In genomic region chr8:46758676-46759075, GRCm38 (mm10) we compare ENCODE assay signal across 28 mouse cellular contexts. TPM values are rescaled to one million over a fixed set of nuclear protein-coding genes. Genes with fewer than 3 reads are reported as not detected.
A peak's percentile ranks its signal among the peaks of the same experiment; 100 is the strongest.
DNase-seq lines count a peak whose midpoint lies in the region; ATAC-seq and TF ChIP-seq lines count a peak whose summit lies in the region.
"Had no signal": no experiment of that assay in that cellular context is flagged by ENCODE, and none has a peak within 500 bp of the region (broad histone marks: within the 10 kb centered on the region; RNA-seq: fewer than 3 reads in every experiment).

No protein-coding gene starts in this region.

- H3K27me3 ChIP-seq in G1E (ENCODE audit: insufficient read depth, low read length) (no peaks in the 10 kb centered on the region), MEL (ENCODE audit: control insufficient read depth in 1 of 2, insufficient read depth in 2 of 2, low read length in 2 of 2) (no peaks in the 10 kb centered on the region)
- H3K27me3 ChIP-seq in intestine, embryonic 16.5 days (replicated peaks; ENCODE audit: control insufficient read depth, insufficient read depth, low read length), result no peaks in the 10 kb centered on the region
- H3K27me3 ChIP-seq in liver, embryonic 14.5 days (ENCODE audit: control insufficient read depth, insufficient read depth, low read length), result no peaks in the 10 kb centered on the region
- H3K27me3 ChIP-seq: embryonic facial prominence, embryonic 15.5 days; heart, embryonic 15.5 days; Patski had no signal

- no peak for DNase-seq in G1E (ENCODE audit: low spot score)
- DNase-seq in MEL (ENCODE audit: low read depth, low spot score), result peak; percentile 43
- peak in 2 of 3 experiments; percentile 50 to 71 for DNase-seq in liver, embryonic 14.5 days (ENCODE audit: low read depth in 3 of 3, low spot score in 3 of 3)
- DNase-seq in cerebellum, adult 11 months, result no peak
- DNase-seq in heart, postnatal 36 days, result no peak
- DNase-seq in frontal cortex, postnatal 25 days (ENCODE audit: low spot score in 2 of 2), result no peak
- no peak for DNase-seq in yolk sac, embryonic 10.5 days (ENCODE audit: low spot score)
- DNase-seq: adrenal gland, postnatal 10 days; cerebellum, adult 11-12 months; cerebellum, postnatal 36 days; gastrocnemius, postnatal 14 days; kidney, postnatal 36 days; layer of hippocampus, adult 9-11 months; left cerebral cortex, postnatal 4 days; lung, adult 18-20 months; midbrain, embryonic 14.5 days; right cerebral cortex, postnatal 25 days; thymus, postnatal 4 days had no signal

- 57% methylated on average over 2 of the region's 2 CpGs for WGBS in intestine, embryonic 16.5 days
- WGBS in liver, embryonic 14.5 days (ENCODE audit: insufficient replicate concordance), result 20% methylated on average over 2 of the region's 2 CpGs

- no peak overlapping the region; the same call in 1 of the 2 replicates for H3K4me3 ChIP-seq in G1E (ENCODE audit: low read depth, low read length)
- H3K4me3 ChIP-seq in MEL (ENCODE audit: control insufficient read depth in 1 of 2, insufficient read depth in 1 of 2, low read depth in 2 of 2, low read length in 2 of 2), result no peak overlapping the region
- no peak overlapping the region for H3K4me3 ChIP-seq in intestine, embryonic 16.5 days (ENCODE audit: low read length)
- H3K4me3 ChIP-seq in liver, embryonic 14.5 days (ENCODE audit: insufficient read depth in 1 of 2, low read depth in 2 of 2, low read length in 2 of 2), result no peak overlapping the region
- H3K4me3 ChIP-seq: embryonic facial prominence, embryonic 15.5 days; heart, embryonic 15.5 days; hindbrain, embryonic 10.5 days; left cerebral cortex, adult 2 months; myocyte had no signal

- intact Hi-C loops in heart, postnatal 36 days (cut with DNase I), result no loop called here

- TF ChIP-seq CTCF in G1E (IDR thresholded peaks at IDR 0.05; ENCODE audit: low read depth, low read length) (no peak), MEL (IDR thresholded peaks at IDR 0.05 in 2 of 3, conservative IDR thresholded peaks at IDR 0.05 in 1 of 3; ENCODE audit: control insufficient read depth in 1 of 3, insufficient read depth in 1 of 3, low read depth in 2 of 3, low read length in 3 of 3, poor library complexity in 1 of 3, severe bottlenecking in 1 of 3) (no peak)
- no peak for TF ChIP-seq CTCF in liver, embryonic 14.5 days (IDR thresholded peaks at IDR 0.05; ENCODE audit: low read depth)

- H3K9me3 ChIP-seq in G1E (replicated peaks) (no peaks in the 10 kb centered on the region), MEL (replicated peaks; ENCODE audit: insufficient read depth, low read length) (no peaks in the 10 kb centered on the region)
- H3K9me3 ChIP-seq in intestine, embryonic 16.5 days (ENCODE audit: control insufficient read depth, low read length), result no peaks in the 10 kb centered on the region
- no peaks in the 10 kb centered on the region for H3K9me3 ChIP-seq in liver, embryonic 14.5 days (ENCODE audit: control insufficient read depth, low read length)
- H3K9me3 ChIP-seq: embryonic facial prominence, embryonic 15.5 days; heart, embryonic 15.5 days; hindbrain, embryonic 10.5 days had no signal

- H3K36me3 ChIP-seq in G1E (replicated peaks) (peaks cover 48% of the 10 kb centered on the region), MEL (ENCODE audit: control insufficient read depth in 1 of 2, insufficient read depth in 2 of 2, low read length in 2 of 2) (peaks cover 0 to 30% of the 10 kb centered on the region in 2 experiments; a peak in 3 of 4 replicates)
- no peaks in the 10 kb centered on the region for H3K36me3 ChIP-seq in intestine, embryonic 16.5 days (ENCODE audit: control insufficient read depth, insufficient read depth, low read length)
- H3K36me3 ChIP-seq in liver, embryonic 14.5 days (replicated peaks; ENCODE audit: control insufficient read depth, insufficient read depth, low read depth), result no peaks in the 10 kb centered on the region
- H3K36me3 ChIP-seq: embryonic facial prominence, embryonic 15.5 days; heart, embryonic 15.5 days had no signal

- peaks cover 51% of the 10 kb centered on the region for H3K79me2 ChIP-seq in MEL (ENCODE audit: control insufficient read depth, insufficient read depth, low read length, poor library complexity)

- TF ChIP-seq POLR2A in MEL (IDR thresholded peaks at IDR 0.05; ENCODE audit: control insufficient read depth in 1 of 2, insufficient read depth in 1 of 2, low read depth in 1 of 2, low read length in 2 of 2, poor library complexity in 1 of 2), result no peak

- H3K27ac ChIP-seq in MEL (ENCODE audit: control insufficient read depth, low read depth, low read length), result no peak overlapping the region
- H3K27ac ChIP-seq in intestine, embryonic 16.5 days (ENCODE audit: low read length), result peak overlapping the region; percentile 42; the same call in 1 of the 2 replicates
- no peak overlapping the region for H3K27ac ChIP-seq in liver, embryonic 14.5 days
- H3K27ac ChIP-seq: embryonic facial prominence, embryonic 15.5 days; heart, embryonic 15.5 days; hindbrain, embryonic 10.5 days; hindbrain, postnatal 0 days; left cerebral cortex, adult 2 months had no signal

- peaks cover 82% of the 10 kb centered on the region for H3K4me1 ChIP-seq in G1E (ENCODE audit: insufficient read depth, low read depth, low read length)
- H3K4me1 ChIP-seq in MEL (ENCODE audit: control insufficient read depth in 1 of 2, insufficient read depth in 2 of 2, low read length in 2 of 2), result peaks cover 23 to 38% of the 10 kb centered on the region in 2 experiments
- peaks cover 32% of the 10 kb centered on the region for H3K4me1 ChIP-seq in intestine, embryonic 16.5 days (ENCODE audit: control insufficient read depth, insufficient read depth, low read length)
- H3K4me1 ChIP-seq in liver, embryonic 14.5 days (replicated peaks; ENCODE audit: control insufficient read depth in 2 of 2, insufficient read depth in 2 of 2, low read length in 1 of 2), result peaks cover 10 to 41% of the 10 kb centered on the region in 2 experiments
- H3K4me1 ChIP-seq: hindbrain, embryonic 10.5 days had no signal

- H3K9ac ChIP-seq in MEL (ENCODE audit: control insufficient read depth, low read depth, low read length, poor library complexity, severe bottlenecking), result no peak overlapping the region
- no peak overlapping the region for H3K9ac ChIP-seq in intestine, embryonic 16.5 days (ENCODE audit: low read depth, low read length)
- no peak overlapping the region; the same call in 1 of the 2 replicates for H3K9ac ChIP-seq in liver, embryonic 14.5 days (replicated peaks)
- H3K9ac ChIP-seq: embryonic facial prominence, embryonic 15.5 days; heart, embryonic 15.5 days had no signal

- peak; percentile 67; the same call in 1 of the 2 replicates for ATAC-seq in G1E (ENCODE audit: extremely low read depth, insufficient number of reproducible peaks, low FRiP score, poor library complexity, severe bottlenecking)
- peak; percentile 47 for ATAC-seq in intestine, embryonic 16.5 days
- peak; percentile 78 for ATAC-seq in liver, embryonic 14.5 days (ENCODE audit: insufficient read depth)
- ATAC-seq: activated CD4-positive, CD25-positive, alpha-beta regulatory T cell, adult 4 months; forebrain, embryonic 14.5 days; hindbrain, postnatal 0 days; Patski had no signal

- no peak overlapping the region for H3K4me2 ChIP-seq in intestine, embryonic 16.5 days (ENCODE audit: low read depth, low read length)
- H3K4me2 ChIP-seq in liver, embryonic 14.5 days (ENCODE audit: low read depth), result peak overlapping the region; percentile 45
- H3K4me2 ChIP-seq: embryonic facial prominence, embryonic 15.5 days; heart, embryonic 15.5 days had no signal

- TF ChIP-seq RAD21 in MEL (IDR thresholded peaks at IDR 0.05; ENCODE audit: low read depth, low read length), result no peak

- peak in 1 of 2 experiments; percentile 67; a peak in 2 of 4 replicates for TF ChIP-seq EP300 in MEL (IDR thresholded peaks at IDR 0.05; ENCODE audit: low read depth in 1 of 2, low read length in 2 of 2)
- peak; percentile 70 for TF ChIP-seq EP300 in liver, embryonic 14.5 days (IDR thresholded peaks at IDR 0.05; ENCODE audit: low read depth)

TF ChIP-seq in MEL, 35 proteins besides CTCF, POLR2A, EP300 and RAD21:
- TF ChIP-seq MAFK (IDR thresholded peaks at IDR 0.05; ENCODE audit: borderline replicate concordance, low read depth, low read length) (peak; percentile 68; the same call in 1 of the 2 replicates), USF1 (IDR thresholded peaks at IDR 0.05; ENCODE audit: low read depth, low read length) (no peak), CHD1 (IDR thresholded peaks at IDR 0.05; ENCODE audit: low read depth, low read length) (no peak), GATA1 (IDR thresholded peaks at IDR 0.05; ENCODE audit: low read depth, low read length) (peak; percentile 40; the same call in 1 of the 2 replicates), TAL1 (IDR thresholded peaks at IDR 0.05; ENCODE audit: low read length) (0 out of 2 replicates have a peak, but pooled peaks have one; percentile 6), ETS1 (IDR thresholded peaks at IDR 0.05; ENCODE audit: low read depth, low read length) (peak; percentile 77), TCF12 (IDR thresholded peaks at IDR 0.05; ENCODE audit: low read depth, low read length) (peak; percentile 76; the same call in 1 of the 2 replicates), HCFC1 (IDR thresholded peaks at IDR 0.05; ENCODE audit: low read depth, low read length) (no peak), USF2 (IDR thresholded peaks at IDR 0.05; ENCODE audit: borderline replicate concordance in 1 of 2, insufficient read depth in 1 of 2, low read depth in 1 of 2, low read length in 2 of 2) (no peak)

RNA-seq across cellular contexts. Expression of gene Irf2, which starts 19.1 kb away (rescaled TPM):
- 106 and 111 TPM in 2 replicates for total RNA-seq in G1E (2014; fragmentation: Nextera tagmentation)
- 8.8 and 13.4 TPM in 2 replicates for total RNA-seq in G1E (2017)
- polyA plus RNA-seq in G1E (2012), result 13.4 and 16.3 TPM in 2 replicates
- 4.9 and 5.1 TPM in 2 replicates for total RNA-seq in MEL (2012; rRNA removed)
- polyA plus RNA-seq in MEL (2012; ENCODE audit: insufficient read depth in 1 of 2, insufficient read length in 2 of 2, low read depth in 1 of 2, low replicate concordance in 2 of 2, missing spikeins in 1 of 2), result 10 to 100 TPM in 1 of 2 experiments, not detected in 1; 19.4 TPM
- polyA plus RNA-seq in intestine, embryonic 16.5 days (2015; fragmentation: Nextera tagmentation; extraction: Ambion mirVana), result 23.4 and 29.0 TPM in 2 replicates
- 4.0 and 5.8 TPM in 2 replicates for polyA plus RNA-seq in liver, embryonic 14.5 days (2012; rRNA removed)
- 11.5 and 11.8 TPM in 2 replicates for polyA plus RNA-seq in liver, embryonic 14.5 days (2014; fragmentation: Nextera tagmentation; extraction: Ambion mirVana)
- total RNA-seq in heart, postnatal 36 days (2021), result 10 to 100 TPM; 35.9 to 38.7 TPM

Comparison
In these comparisons a context has a peak if more than half of its experiments do, and no peak if none do; other contexts are left out.
1. DNase-seq: peak in MEL (single experiment) and liver, embryonic 14.5 days (2 of 3); none in G1E (single experiment), cerebellum, adult 11 months (single experiment), heart, postnatal 36 days (0 of 2), frontal cortex, postnatal 25 days (0 of 2) and yolk sac, embryonic 10.5 days (single experiment).
2. Peak in every context shown above with its lines, with median percentiles within 50 percentile points of each other: ATAC-seq.